Mouse (Mus musculus) retina, adult 2 months (tissue): ENCODE data around the gene Trem1.

ENCODE experiments used
- DNase-seq: peaks from one replicate; pipeline ENCODE4 v3.0.0-alpha.2; 2012; ENCODE audit warnings: low read depth, low spot score

Trem1 gene

GRCm38 (mm10) chr17:48267591-48267990, 35.0 kb downstream of the Trem1 start:
- DNase-seq: no peak

GRCm38 (mm10) chr17:48268276-48268675, 35.7 kb downstream of the Trem1 start:
- DNase-seq: no peak

- DNase-seq: no peak
Observed at GRCm38 (mm10) chr17:48269833-48270232, 37.3 kb downstream of the Trem1 start.

- no peak for DNase-seq
Observed at GRCm38 (mm10) chr17:48272158-48272557, 39.6 kb downstream of the Trem1 start.

- no peak for DNase-seq
Observed at GRCm38 (mm10) chr17:48272598-48272997, 40.0 kb downstream of the Trem1 start.

- DNase-seq: no peak
Observed at GRCm38 (mm10) chr17:48274098-48274497, 41.5 kb downstream of the Trem1 start.

- peak; percentile 76 for DNase-seq
Observed at GRCm38 (mm10) chr17:48274885-48275284, 42.3 kb downstream of the Trem1 start.

GRCm38 (mm10) chr17:48275736-48276135, 43.2 kb downstream of the Trem1 start:
- DNase-seq: no peak

GRCm38 (mm10) chr17:48278381-48278780, 45.8 kb downstream of the Trem1 start:
- DNase-seq: no peak

- DNase-seq: no peak
Observed at GRCm38 (mm10) chr17:48279002-48279401, 46.4 kb downstream of the Trem1 start.

GRCm38 (mm10) chr17:48280943-48281738, 48.6 kb downstream of the Trem1 start:
- no peak for DNase-seq

- DNase-seq: no peak
Observed at GRCm38 (mm10) chr17:48281739-48282085, 49.1 kb downstream of the Trem1 start.

- DNase-seq: no peak
Observed at GRCm38 (mm10) chr17:48286765-48287164, 54.2 kb downstream of the Trem1 start.

- DNase-seq: no peak
Observed at GRCm38 (mm10) chr17:48287276-48287675, 54.7 kb downstream of the Trem1 start.

- no peak for DNase-seq
Observed at GRCm38 (mm10) chr17:48293500-48294194, 61.1 kb downstream of the Trem1 start.
